Mouse (Mus musculus): Measurements from ENCODE around the gene Mettl24.
A peak's percentile ranks its signal among the peaks of the same experiment; 100 is the strongest.
"Not testable (repeated sequence)": the region's sequence is repeated elsewhere in the genome, so short reads cannot be mapped to it uniquely, and the experiment has no call there.

Gene Mettl24

DNA sequence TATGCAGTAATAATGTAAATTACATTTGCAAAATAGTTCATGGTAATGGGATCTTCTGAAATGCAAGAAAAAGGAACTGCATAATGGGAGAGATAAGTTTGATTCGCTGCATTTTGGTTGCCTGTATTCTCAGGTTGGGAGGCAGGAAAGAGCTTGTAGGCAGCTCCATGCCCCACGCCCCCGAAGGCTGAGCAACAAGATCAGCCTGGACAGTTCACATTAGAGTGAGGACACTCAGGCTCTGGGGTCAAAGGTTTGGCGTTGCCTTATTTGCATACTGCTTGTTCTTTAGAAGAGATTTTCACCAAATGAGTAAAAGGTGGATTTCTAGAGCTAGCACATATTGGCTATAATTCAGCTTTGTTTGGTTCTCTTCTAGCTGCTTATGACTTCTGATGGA, 123.1 kb downstream of the Mettl24 start:
- no peak for DNase-seq (ENCODE audit: low spot score)

GRCm38 (mm10) chr10:40809411-40809910, 126.4 kb downstream of the Mettl24 start:
- not testable (repeated sequence) for DNase-seq (ENCODE audit: low spot score)

DNA sequence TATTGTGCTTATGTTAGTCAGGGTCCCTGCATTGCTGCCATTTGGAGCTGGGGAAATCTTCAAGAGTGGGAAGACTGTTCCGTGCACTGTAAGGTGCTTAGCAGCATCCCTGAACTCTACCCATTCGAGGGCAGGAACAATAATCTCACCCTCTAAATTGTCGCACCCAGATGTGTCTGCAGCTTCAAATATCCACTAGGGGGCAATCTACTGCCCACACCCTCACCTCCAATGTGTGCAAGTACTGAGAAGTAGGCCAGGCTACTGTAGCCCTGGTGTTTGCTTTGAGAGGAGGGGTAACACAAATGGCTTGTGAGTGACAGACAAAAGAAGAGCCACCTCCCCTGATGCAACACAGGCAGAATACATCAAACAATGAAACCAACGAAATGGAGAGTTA, 130.5 kb downstream of the Mettl24 start:
- no peak for DNase-seq (ENCODE audit: low spot score)

DNA sequence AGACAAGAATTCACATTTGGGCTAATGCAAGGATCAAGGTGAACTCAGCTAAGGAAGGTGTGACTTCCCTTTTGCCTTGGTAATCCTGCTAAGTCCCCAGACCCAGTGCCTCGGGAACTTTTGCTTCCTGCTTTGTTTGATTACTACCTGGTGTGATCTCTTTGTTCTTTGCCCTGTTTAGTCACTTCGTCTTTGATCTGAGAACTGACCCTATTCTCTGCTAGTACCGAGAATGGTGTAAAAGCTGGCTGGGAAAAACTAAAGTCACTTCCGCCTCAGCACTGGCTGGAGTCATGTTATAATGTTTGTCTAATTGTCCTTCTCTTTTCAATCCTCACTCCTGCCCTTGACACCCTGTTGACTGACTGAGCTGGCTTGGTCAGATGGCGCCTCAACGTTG, 133.4 kb downstream of the Mettl24 start:
- DNase-seq (ENCODE audit: low spot score), result no peak

DNA sequence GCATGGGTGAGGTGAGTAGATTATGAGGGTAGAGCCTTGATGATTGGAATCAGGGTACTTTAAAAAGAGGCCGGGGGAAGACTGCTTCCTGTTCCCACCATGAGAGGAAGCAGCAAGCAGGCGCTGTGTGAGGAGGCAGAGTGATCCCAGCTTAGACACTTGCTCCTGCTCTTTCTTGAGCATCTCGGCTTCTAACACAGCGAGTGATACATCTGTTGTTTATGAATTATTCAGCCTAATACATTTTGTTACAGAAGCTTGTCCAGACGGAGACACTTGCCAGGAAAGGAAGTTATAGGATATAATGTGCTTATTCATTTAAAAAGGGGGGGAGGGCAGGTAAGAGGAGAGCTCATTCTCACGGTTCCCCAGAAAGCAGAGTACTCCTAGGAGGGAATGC, 142.9 kb downstream of the Mettl24 start:
- no peak for DNase-seq (ENCODE audit: low spot score)

GRCm38 (mm10) chr10:40827706-40828105, 144.6 kb downstream of the Mettl24 start:
- DNase-seq (ENCODE audit: low spot score), result no peak

GRCm38 (mm10) chr10:40830312-40830711, 147.2 kb downstream of the Mettl24 start:
- no peak for DNase-seq (ENCODE audit: low spot score)

DNA sequence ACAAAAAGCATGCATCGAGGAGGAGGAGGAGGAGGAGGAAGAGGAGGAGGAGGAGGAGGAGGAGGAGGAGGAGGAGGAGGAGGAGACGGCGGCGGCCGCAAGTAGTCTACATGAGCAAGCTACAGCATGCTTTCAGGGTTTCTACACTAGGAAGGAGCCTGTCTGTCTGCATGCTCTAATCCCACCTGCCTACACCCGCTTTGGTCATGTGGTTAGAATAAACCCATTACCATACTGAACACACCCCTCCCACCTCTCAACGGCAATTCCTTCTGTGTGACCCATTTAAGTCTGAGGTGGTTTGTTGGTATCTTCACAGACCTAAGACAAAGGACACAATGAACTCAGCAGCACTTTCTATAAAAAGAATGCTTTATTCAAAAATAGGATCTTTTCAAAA, 148.2 kb downstream of the Mettl24 start:
- no peak for DNase-seq (ENCODE audit: low spot score)

GRCm38 (mm10) chr10:40840086-40840485, 157.0 kb downstream of the Mettl24 start:
- peak; percentile 79 for DNase-seq (ENCODE audit: low spot score)

DNA sequence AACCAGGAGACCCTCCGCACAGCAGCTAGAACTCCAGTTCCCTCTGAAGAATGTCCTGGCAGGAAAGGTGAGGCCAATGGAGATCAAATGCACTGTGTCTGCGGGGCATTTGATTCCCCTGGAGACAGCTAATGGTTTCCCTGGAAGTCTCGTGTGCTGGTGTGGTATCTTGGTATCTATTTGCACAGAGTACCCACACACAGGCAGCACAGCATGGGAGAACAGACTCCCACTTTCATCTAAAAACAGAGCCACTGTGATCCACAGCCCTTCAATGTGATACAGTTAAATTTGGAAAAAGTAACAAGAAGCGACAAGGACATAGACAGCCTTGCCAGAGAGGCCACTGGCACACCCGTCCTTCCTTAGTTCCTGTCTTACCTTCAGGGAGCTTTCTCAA, 160.8 kb downstream of the Mettl24 start:
- DNase-seq (ENCODE audit: low spot score), result no peak

GRCm38 (mm10) chr10:40844546-40844945, 161.5 kb downstream of the Mettl24 start:
- no peak for DNase-seq (ENCODE audit: low spot score)

DNA sequence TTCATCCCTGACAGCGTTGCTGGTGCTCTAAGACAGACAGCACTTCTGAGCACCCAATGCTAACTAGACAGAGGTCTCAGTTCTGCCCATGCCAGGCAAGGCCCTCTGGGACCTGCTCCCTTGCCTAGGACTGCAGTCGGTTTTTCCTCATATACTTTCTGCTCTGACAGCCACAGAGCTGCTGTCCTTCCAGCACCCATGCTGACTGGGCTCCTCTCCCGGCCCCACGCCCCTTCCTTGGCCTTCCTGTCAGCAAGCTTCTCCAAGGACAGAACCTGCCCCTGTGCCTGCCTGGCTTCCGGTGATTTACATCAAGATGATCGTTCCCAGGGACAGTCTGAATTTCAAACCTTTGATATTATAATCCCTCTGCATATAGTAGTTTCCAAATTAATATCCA, 162.5 kb downstream of the Mettl24 start:
- DNase-seq (ENCODE audit: low spot score), result peak; percentile 58

- no peak for DNase-seq (ENCODE audit: low spot score)
Observed at GRCm38 (mm10) chr10:40847176-40847874, 164.2 kb downstream of the Mettl24 start.

DNA sequence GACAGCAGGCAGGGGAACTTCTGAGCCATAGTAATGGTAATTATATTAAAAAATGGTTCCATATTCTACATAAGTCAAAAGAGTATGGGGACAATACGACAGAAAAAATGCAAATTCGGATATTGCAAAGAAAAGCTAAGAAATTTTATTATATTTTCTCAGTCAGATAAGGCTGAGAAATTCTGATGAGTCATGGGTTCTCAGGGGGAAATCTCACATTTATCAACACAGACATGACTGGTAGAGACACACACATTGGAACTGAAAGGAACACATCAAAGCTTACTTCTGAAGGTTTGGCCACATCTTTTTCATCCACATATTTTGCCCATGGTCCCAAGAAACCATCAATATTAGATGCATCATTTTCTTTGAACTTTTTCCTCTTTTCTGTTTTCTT, 167.6 kb downstream of the Mettl24 start:
- no peak for DNase-seq (ENCODE audit: low spot score)

- DNase-seq (ENCODE audit: low spot score), result no peak
Observed at GRCm38 (mm10) chr10:40851138-40851537, 168.1 kb downstream of the Mettl24 start.

- DNase-seq (ENCODE audit: low spot score), result no peak
Observed at GRCm38 (mm10) chr10:40855616-40856015, 172.5 kb downstream of the Mettl24 start.

DNA sequence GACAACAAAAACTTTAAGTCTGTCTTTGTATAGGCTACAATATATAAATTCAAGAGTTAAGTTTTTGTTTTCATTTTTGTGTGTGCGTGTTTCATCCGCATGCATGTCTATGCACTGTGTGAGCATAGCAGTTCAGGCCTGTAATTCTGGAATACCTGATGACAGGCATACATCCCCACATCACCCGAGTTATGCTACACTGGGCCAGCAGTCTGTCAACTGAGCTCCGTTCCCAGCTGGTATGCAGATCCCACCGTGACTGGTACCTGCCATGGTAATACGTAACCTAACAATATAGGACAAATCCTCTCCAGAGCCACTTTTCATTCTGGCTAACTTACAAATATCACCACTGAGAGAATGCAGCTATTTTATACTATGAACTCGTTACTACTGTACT, 173.6 kb downstream of the Mettl24 start:
- no peak for DNase-seq (ENCODE audit: low spot score)

DNA sequence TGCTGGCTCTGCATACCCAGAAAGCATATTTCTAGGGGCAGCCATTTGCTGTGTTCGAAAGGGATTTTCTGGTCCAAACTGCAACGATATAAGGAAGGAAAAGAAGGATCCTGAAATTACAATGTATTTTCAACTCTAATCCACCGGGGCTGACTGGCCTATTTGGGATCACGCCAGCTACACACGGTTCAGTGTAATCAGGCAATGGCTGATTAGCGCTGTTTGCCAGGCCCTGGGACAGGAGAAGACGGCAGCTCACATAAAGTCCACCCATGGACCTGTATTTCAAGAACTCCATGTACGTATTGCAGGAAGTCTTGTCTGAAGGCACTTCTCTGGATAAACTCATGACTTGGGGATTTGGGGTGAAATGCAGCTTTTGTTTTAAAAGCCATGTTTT, 174.5 kb downstream of the Mettl24 start:
- peak; percentile 55 for DNase-seq (ENCODE audit: low spot score)

Data from testis, postnatal 10 days (tissue).